Mouse (Mus musculus) spleen, adult 2 months (tissue): ENCODE measurements around the gene Wdr74. TPM values are rescaled to one million over a fixed set of nuclear protein-coding genes. Genes with fewer than 3 reads are reported as not detected.
"Not testable (repeated sequence)": the region's sequence is repeated elsewhere in the genome, so short reads cannot be mapped to it uniquely, and the experiment has no call there.

Experiments used
- DNase-seq, 2 experiments: peaks; one replicate each; pipeline versions ENCODE4 v3.0.0 to v3.0.0-alpha.2; 2012 to 2021; ENCODE audit warnings: low spot score in 2 of 2, low read depth in 1 of 2
- H3K27ac ChIP-seq: fragments of 200-500 bp; 2 replicates; pipeline ENCODE4 v1.5.1; 2012; ENCODE audit warnings: low read length, inconsistent platforms; ENCODE audit not compliant: insufficient read depth
- H3K27me3 ChIP-seq: fragments of 200-500 bp; 2 replicates; pipeline ENCODE4 v1.6.1; 2012; ENCODE audit warnings: mild to moderate bottlenecking, moderate library complexity, low read length, inconsistent platforms; ENCODE audit not compliant: control insufficient read depth, insufficient read depth
- H3K36me3 ChIP-seq: fragments of 200-500 bp; 2 replicates; pipeline ENCODE4 v1.6.1; 2012; ENCODE audit warnings: mild to moderate bottlenecking, low read length, inconsistent platforms; ENCODE audit not compliant: control insufficient read depth, insufficient read depth
- H3K4me1 ChIP-seq: fragments of 200-500 bp; 2 replicates; pipeline ENCODE4 v1.6.1; 2011; ENCODE audit warnings: inconsistent platforms; ENCODE audit not compliant: control insufficient read depth, insufficient read depth, insufficient read length
- H3K4me3 ChIP-seq: fragments of 200-500 bp; 2 replicates; pipeline ENCODE4 v1.5.1; 2011; ENCODE audit warnings: mild to moderate bottlenecking, inconsistent platforms; ENCODE audit not compliant: insufficient read depth, insufficient read length; ENCODE audit errors: extremely low read depth
- CTCF ChIP-seq: fragments of 200-500 bp; IDR thresholded peaks from 2 replicates; pipeline ENCODE4 v1.5.1; 2011; ENCODE audit warnings: mild to moderate bottlenecking, inconsistent platforms; ENCODE audit not compliant: insufficient read depth, insufficient read length, insufficient replicate concordance; ENCODE audit errors: extremely low read depth
- POLR2A ChIP-seq: fragments of 200-500 bp; IDR thresholded peaks from 2 replicates; pipeline ENCODE4 v1.6.1; 2011; ENCODE audit warnings: low read depth, low read length, inconsistent platforms
- WGBS: fragments of 180-500 bp; shearing (Covaris S2); methylation state at CpG from one replicate; pipeline ENCODE4 v1.1.7; 2018; 5-methylcytosine and 5-hydroxymethylcytosine counted together
- polyA plus RNA-seq: library from polyadenylated mRNA; depleted of rRNA; stranded (reverse); fragments of >200 nt; gene quantifications from 2 replicates; pipeline ENCODE4 v1.2.3, GENCODE M21; 2012

The Wdr74 gene
- polyA plus RNA-seq, 1 experiment = 30.2 TPM

GRCm38 (mm10) chr19:8722907-8723573 lies 12.6 kb upstream of the Wdr74 start, which contains the start of gene Slc3a2:
TSS of gene Slc3a2 (minus strand) at chr19:8723369.
- Histone ChIP-seq H3K27me3 (no peaks in the 10 kb centered on the region), H3K36me3 (peaks cover 19% of the 10 kb centered on the region), H3K27ac (peak within 1 kb of the TSS; percentile 94), H3K4me1 (no peaks in the 10 kb centered on the region), H3K4me3 (peak within 1 kb of the TSS; percentile 81)
- WGBS = under 1% methylated on average over 50 of the region's 50 CpGs
- DNase-seq = peak; percentile 95 to 97
- TF ChIP-seq CTCF = no peak
- peak; percentile 86 for TF ChIP-seq POLR2A

DNA sequence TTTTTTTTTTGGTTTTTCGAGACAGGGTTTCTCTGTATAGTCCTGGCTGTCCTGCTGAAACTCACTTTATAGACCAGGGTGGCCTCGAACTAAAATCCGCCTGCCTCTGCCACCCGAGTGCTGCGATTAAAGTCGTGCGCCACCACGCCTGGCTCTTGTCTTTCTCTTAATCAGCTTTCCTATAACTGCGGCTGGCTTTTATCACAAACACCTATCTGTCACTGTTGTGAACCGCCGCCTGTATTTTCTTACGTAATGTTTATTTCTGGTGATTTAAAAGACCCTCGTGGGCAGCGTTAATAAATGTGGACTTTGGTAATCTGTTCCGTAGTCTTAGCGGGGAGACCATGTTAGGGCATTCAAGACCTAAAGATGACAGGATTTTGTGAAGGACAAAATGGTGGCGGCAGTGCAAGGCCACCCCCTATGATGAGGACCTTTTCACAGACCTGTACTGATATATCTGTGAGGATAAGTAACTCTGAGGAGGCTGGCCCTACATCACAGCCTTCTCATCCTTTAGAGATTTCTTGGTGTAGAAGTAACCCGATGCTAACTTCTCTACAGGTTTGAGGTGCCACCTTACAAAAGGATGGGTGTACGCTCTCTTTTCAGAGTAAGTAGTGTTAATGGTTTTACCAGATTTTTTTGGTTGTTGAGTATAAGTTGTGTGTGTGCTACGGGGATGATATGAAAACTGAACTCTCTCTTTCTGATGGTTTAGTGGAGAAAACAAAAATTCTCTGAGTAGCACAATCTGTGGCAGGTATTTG lies 11.9 kb upstream of the Wdr74 start:
- H3K36me3 ChIP-seq = peaks cover 19% of the 10 kb centered on the region
- no peaks in the 10 kb centered on the region for H3K27me3 ChIP-seq
- WGBS = 1% methylated on average over 20 of the region's 20 CpGs
- peak overlapping the region; percentile 81 for H3K4me3 ChIP-seq
- no peak for DNase-seq
- H3K27ac ChIP-seq = peak overlapping the region; percentile 74
- no peak for TF ChIP-seq CTCF
- no peak for TF ChIP-seq POLR2A
- H3K4me1 ChIP-seq = no peaks in the 10 kb centered on the region

DNA sequence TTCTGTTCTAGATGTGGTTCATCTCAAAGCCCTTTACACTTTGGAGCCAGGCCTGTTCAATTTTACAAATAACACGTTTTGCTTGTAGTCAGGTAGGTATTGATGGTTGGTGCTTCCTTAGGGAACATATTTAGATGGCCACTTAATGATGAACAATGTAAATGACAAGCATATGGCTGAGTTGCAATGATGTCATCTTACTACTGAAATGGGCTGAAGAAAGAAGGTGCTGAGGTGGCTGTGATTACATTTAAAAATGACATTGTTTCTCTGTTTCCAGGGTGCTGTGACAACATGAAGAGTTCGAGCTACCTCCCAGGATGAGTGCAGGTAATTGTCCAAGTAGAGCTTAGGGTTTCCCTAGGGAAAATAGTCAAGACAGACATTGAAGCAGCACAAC lies 11.2 kb upstream of the Wdr74 start:
- no peak for TF ChIP-seq CTCF
- Histone ChIP-seq H3K4me3 (peak overlapping the region; percentile 81; the same call in 1 of the 2 replicates), H3K36me3 (peaks cover 19% of the 10 kb centered on the region), H3K27ac (no peak overlapping the region), H3K27me3 (no peaks in the 10 kb centered on the region), H3K4me1 (no peaks in the 10 kb centered on the region)
- DNase-seq = no peak
- 6% methylated on average over 2 of the region's 2 CpGs for WGBS

DNA sequence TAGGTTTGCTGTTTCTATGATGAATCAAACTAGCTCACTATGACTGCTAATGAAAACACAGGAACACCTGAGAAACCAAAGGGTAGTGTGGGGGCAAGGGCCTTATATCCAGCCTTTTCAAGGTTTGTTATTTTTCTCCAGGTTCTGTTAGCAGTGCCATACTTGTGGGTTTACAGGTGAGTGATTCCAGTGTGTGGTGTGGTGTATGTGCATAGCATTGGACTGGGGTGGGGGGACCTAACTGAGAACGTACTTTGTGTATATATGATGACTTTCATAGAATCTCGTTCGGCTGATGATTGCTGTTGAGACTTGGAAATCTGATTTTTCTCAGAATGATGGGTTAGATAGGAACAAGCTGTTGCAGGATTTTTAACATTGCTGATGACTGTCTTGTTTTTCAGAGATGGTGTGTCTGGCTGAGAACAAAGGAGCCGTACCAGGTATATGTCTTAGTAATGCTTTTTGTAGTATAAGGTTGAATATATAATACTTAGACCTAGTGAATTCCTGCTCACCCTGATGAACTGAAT lies 10.5 kb upstream of the Wdr74 start:
- Histone ChIP-seq H3K4me1 (no peaks in the 10 kb centered on the region), H3K4me3 (no peak overlapping the region), H3K36me3 (peaks cover 19% of the 10 kb centered on the region), H3K27me3 (no peaks in the 10 kb centered on the region), H3K27ac (no peak overlapping the region)
- no peak for DNase-seq
- 64% methylated on average over 4 of the region's 4 CpGs for WGBS
- no peak for TF ChIP-seq CTCF
- no peak for TF ChIP-seq POLR2A

DNA sequence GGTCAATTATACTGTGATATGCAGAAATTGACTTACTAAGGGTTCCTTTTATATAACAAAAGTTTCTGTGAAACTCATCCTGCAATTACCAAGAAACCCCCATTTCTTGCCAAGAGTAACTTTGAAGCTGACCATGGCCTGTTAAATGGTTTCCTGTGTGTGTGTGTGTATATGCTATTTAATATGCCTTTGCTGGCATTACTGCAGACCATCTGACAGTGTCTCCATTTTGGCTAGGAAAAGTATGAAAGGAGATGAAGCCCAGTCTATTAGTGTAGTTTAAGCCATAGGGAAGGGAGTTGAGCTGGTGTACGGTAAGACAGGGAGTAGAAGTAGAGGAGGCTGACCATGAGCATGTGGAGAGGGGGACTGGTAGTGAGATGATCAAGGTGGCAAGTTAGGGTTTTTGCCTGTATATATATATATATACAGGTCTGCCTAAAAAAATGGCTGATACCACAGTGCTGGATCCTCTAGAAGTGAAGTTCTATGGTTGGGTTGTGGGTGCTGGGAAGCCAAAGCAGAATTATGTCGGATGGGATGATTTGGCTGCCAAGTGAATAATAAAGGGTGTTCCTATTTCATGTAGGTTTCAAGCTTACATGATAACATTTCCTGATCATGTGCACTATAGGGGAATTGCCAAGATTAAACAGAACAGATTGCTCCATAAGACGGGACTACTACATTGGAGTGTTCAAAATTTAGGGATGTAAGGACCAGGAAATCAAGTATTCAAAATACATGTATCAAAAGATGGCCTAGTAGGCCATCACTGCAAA lies 8.8 kb upstream of the Wdr74 start:
- no peak for TF ChIP-seq CTCF
- TF ChIP-seq POLR2A = no peak
- no peak overlapping the region for H3K4me3 ChIP-seq
- DNase-seq = no peak
- peaks cover 19% of the 10 kb centered on the region for H3K36me3 ChIP-seq
- H3K4me1 ChIP-seq = no peaks in the 10 kb centered on the region
- WGBS = 71% methylated on average over 3 of the region's 3 CpGs
- H3K27ac ChIP-seq = no peak overlapping the region
- H3K27me3 ChIP-seq = no peaks in the 10 kb centered on the region

DNA sequence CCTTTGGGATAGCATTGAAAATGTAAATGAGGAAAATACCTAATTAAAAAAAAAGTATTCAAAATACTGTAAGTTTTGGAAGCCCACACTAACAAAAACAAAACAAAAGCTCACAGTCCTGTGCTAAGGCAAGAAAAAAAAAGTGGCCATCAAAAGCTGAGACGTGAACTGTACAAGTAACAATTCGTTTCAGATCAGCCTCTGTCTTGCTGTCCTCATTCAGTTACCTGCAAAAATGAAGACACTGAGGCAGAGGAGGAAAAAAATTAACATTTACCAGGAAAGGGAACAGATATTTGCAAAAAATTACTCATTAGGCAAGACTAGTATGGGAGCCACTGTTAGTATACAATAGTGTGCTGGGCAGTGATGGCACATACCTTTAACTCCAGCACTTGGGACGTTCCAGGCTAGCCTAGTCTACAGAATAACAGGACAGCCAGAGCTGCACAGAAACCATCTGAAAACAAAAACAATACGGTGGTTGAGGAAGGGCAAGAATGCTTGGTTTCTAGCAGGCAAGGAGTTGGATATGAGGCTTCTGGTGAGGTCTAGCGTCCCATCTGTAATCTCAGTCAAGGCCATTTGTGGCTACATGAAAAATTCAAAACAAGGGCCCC lies 8.0 kb upstream of the Wdr74 start:
- 56% methylated on average over 5 of the region's 5 CpGs for WGBS
- Histone ChIP-seq H3K27me3 (no peaks in the 10 kb centered on the region), H3K4me1 (no peaks in the 10 kb centered on the region), H3K27ac (no peak overlapping the region), H3K4me3 (no peak overlapping the region), H3K36me3 (peaks cover 19% of the 10 kb centered on the region)
- DNase-seq = no peak
- TF ChIP-seq POLR2A (no peak), CTCF (no peak)

- H3K27me3 ChIP-seq, H3K27ac ChIP-seq, DNase-seq, H3K4me1 ChIP-seq, H3K4me3 ChIP-seq: not testable (repeated sequence)
- WGBS = 69% methylated on average over 3 of the region's 3 CpGs
- peaks cover 19% of the 10 kb centered on the region for H3K36me3 ChIP-seq
Observed at GRCm38 (mm10) chr19:8728335-8729099, 7.1 kb upstream of the Wdr74 start.
